Mouse (Mus musculus) brain, embryonic 14.5 days (tissue): ENCODE measurements around the gene Prss48. TPM values are rescaled to one million over a fixed set of nuclear protein-coding genes. Genes with fewer than 3 reads are reported as not detected.
"Not testable (repeated sequence)": the region's sequence is repeated elsewhere in the genome, so short reads cannot be mapped to it uniquely, and the experiment has no call there.

Source experiments
- DNase-seq: peaks from one replicate; pipeline ENCODE4 v3.0.0-alpha.2; 2011; ENCODE audit warnings: low read depth
- CTCF ChIP-seq: fragments of 200-500 bp; IDR thresholded peaks from 2 replicates; pipeline ENCODE4 v1.5.1; 2012; ENCODE audit warnings: inconsistent platforms, mild to moderate bottlenecking, moderate library complexity, borderline replicate concordance; ENCODE audit not compliant: insufficient read depth, insufficient read length; ENCODE audit errors: extremely low read depth
- POLR2A ChIP-seq: fragments of 200-500 bp; IDR thresholded peaks from 2 replicates; pipeline ENCODE4 v1.6.1; 2012; ENCODE audit warnings: mild to moderate bottlenecking, inconsistent platforms, borderline replicate concordance; ENCODE audit not compliant: poor library complexity, insufficient read depth, insufficient read length, severe bottlenecking; ENCODE audit errors: extremely low read depth
- polyA plus RNA-seq: library from polyadenylated mRNA; depleted of rRNA; stranded (reverse); fragments of >200 nt; gene quantifications from 2 replicates; pipeline ENCODE4 v1.2.3, GENCODE M21; 2012

Prss48 gene
- polyA plus RNA-seq, 1 experiment, result not detected

GRCm38 (mm10) chr3:86001271-86001670, 1.0 kb downstream of the Prss48 start:
- TF ChIP-seq POLR2A (no peak), CTCF (no peak)
- DNase-seq, result no peak

GRCm38 (mm10) chr3:85994645-85995044, 7.6 kb downstream of the Prss48 start:
- TF ChIP-seq CTCF, result no peak
- TF ChIP-seq POLR2A, result no peak
- DNase-seq, result no peak

GRCm38 (mm10) chr3:85993744-85994143, 8.5 kb downstream of the Prss48 start:
- no peak for DNase-seq
- TF ChIP-seq POLR2A (no peak), CTCF (no peak)

- no peak for TF ChIP-seq POLR2A
- no peak for TF ChIP-seq CTCF
- no peak for DNase-seq
Measured at GRCm38 (mm10) chr3:85991802-85992156, 10.5 kb downstream of the Prss48 start.

GRCm38 (mm10) chr3:85991140-85991801, 11.0 kb downstream of the Prss48 start:
- DNase-seq, result no peak
- no peak for TF ChIP-seq POLR2A
- no peak for TF ChIP-seq CTCF

- no peak for DNase-seq
- no peak for TF ChIP-seq POLR2A
Measured at GRCm38 (mm10) chr3:85987225-85987624, 15.1 kb downstream of the Prss48 start.

- DNase-seq, result no peak
- TF ChIP-seq POLR2A (no peak), CTCF (no peak)
Measured at GRCm38 (mm10) chr3:85984537-85984936, 17.8 kb downstream of the Prss48 start.

GRCm38 (mm10) chr3:85981761-85982160, 20.5 kb downstream of the Prss48 start:
- not testable (repeated sequence) for DNase-seq

GRCm38 (mm10) chr3:85980036-85980435, 22.3 kb downstream of the Prss48 start:
- DNase-seq, result no peak
- TF ChIP-seq CTCF (no peak), POLR2A (no peak)

- TF ChIP-seq CTCF, result no peak
- TF ChIP-seq POLR2A, result no peak
- no peak for DNase-seq
Measured at GRCm38 (mm10) chr3:85974451-85974850, 27.8 kb downstream of the Prss48 start.

GRCm38 (mm10) chr3:85973376-85974140, 28.7 kb downstream of the Prss48 start:
- no peak for DNase-seq

GRCm38 (mm10) chr3:85971599-85971975, 30.7 kb downstream of the Prss48 start:
- TF ChIP-seq CTCF, result no peak
- no peak for TF ChIP-seq POLR2A
- DNase-seq, result peak; percentile 20

More at GRCm38 (mm10) chr3:85973376-85974140, 28.7 kb downstream of the Prss48 start:
- TF ChIP-seq POLR2A (no peak), CTCF (no peak)

GRCm38 (mm10) chr3:85970742-85971598, 31.3 kb downstream of the Prss48 start, which contains the start of gene Sh3d19:
Sh3d19 (plus strand) TSS chr3:85971109.
- TF ChIP-seq POLR2A (peak; percentile 60), CTCF (no peak)
- peak; percentile 86 for DNase-seq
